Mouse (Mus musculus) retina, adult 2 months (tissue): ENCODE results near the gene Klhl3.

Experiments used
- DNase-seq: peaks from one replicate; pipeline ENCODE4 v3.0.0-alpha.2; 2012; ENCODE audit warnings: low read depth, low spot score

The Klhl3 gene

GRCm38 (mm10) chr13:58067540-58068103 is 45.8 kb downstream of the Klhl3 start:
- DNase-seq, result no peak

GRCm38 (mm10) chr13:58066496-58067389 is 46.6 kb downstream of the Klhl3 start:
- no peak for DNase-seq

- DNase-seq, result no peak
These were observed 47.3 kb downstream of the Klhl3 start for GRCm38 (mm10) chr13:58066081-58066495.

- DNase-seq, result no peak
These were observed 48.1 kb downstream of the Klhl3 start for GRCm38 (mm10) chr13:58065316-58065715.

GRCm38 (mm10) chr13:58057953-58058870 is 55.2 kb downstream of the Klhl3 start:
- no peak for DNase-seq

GRCm38 (mm10) chr13:58056618-58057017 is 56.8 kb downstream of the Klhl3 start:
- DNase-seq, result no peak

- no peak for DNase-seq
These were observed 59.8 kb downstream of the Klhl3 start for GRCm38 (mm10) chr13:58053628-58054027.

GRCm38 (mm10) chr13:58051654-58052053 is 61.7 kb downstream of the Klhl3 start:
- no peak for DNase-seq

GRCm38 (mm10) chr13:58051251-58051650 is 62.1 kb downstream of the Klhl3 start:
- DNase-seq, result no peak

- DNase-seq, result no peak
These were observed 64.3 kb downstream of the Klhl3 start for GRCm38 (mm10) chr13:58049121-58049520.

- no peak for DNase-seq
These were observed 65.3 kb downstream of the Klhl3 start for GRCm38 (mm10) chr13:58048076-58048475.

GRCm38 (mm10) chr13:58046178-58046577 is 67.2 kb downstream of the Klhl3 start:
- no peak for DNase-seq

GRCm38 (mm10) chr13:58045278-58045677 is 68.1 kb downstream of the Klhl3 start:
- no peak for DNase-seq

- no peak for DNase-seq
These were observed 70.1 kb downstream of the Klhl3 start for GRCm38 (mm10) chr13:58043278-58043677.

GRCm38 (mm10) chr13:58040112-58040511 is 73.3 kb downstream of the Klhl3 start:
- peak; percentile 70 for DNase-seq

- DNase-seq, result peak; percentile 71
These were observed 75.9 kb downstream of the Klhl3 start for GRCm38 (mm10) chr13:58037506-58037905.

- DNase-seq, result no peak
These were observed 77.8 kb downstream of the Klhl3 start for GRCm38 (mm10) chr13:58035470-58036156.

GRCm38 (mm10) chr13:58034985-58035384 is 78.4 kb downstream of the Klhl3 start:
- DNase-seq, result no peak

- no peak for DNase-seq
These were observed 78.9 kb downstream of the Klhl3 start for GRCm38 (mm10) chr13:58034507-58034906.

- no peak for DNase-seq
These were observed 81.6 kb downstream of the Klhl3 start for GRCm38 (mm10) chr13:58031755-58032154.

- DNase-seq, result no peak
These were observed 86.3 kb downstream of the Klhl3 start for GRCm38 (mm10) chr13:58027115-58027514.
